Mouse (Mus musculus) adrenal gland, postnatal 4 days (tissue): ENCODE data around the gene Fam120c. TPM values are rescaled to one million over a fixed set of nuclear protein-coding genes. Genes with fewer than 3 reads are reported as not detected.

Experiments
- DNase-seq, 2 experiments: peaks; one replicate each; pipeline ENCODE4 v3.0.0; 2021 to 2022; ENCODE audit warnings: low spot score in 2 of 2, mixed read lengths in 2 of 2
- total RNA-seq, 2 experiments: library from RNA; stranded (reverse); gene quantifications; 2 replicates each; pipeline ENCODE4 v1.2.3; 2021

Fam120c gene
- total RNA-seq, 2 experiments from 2014 or later, result 12.8 to 15.3 TPM

DNA sequence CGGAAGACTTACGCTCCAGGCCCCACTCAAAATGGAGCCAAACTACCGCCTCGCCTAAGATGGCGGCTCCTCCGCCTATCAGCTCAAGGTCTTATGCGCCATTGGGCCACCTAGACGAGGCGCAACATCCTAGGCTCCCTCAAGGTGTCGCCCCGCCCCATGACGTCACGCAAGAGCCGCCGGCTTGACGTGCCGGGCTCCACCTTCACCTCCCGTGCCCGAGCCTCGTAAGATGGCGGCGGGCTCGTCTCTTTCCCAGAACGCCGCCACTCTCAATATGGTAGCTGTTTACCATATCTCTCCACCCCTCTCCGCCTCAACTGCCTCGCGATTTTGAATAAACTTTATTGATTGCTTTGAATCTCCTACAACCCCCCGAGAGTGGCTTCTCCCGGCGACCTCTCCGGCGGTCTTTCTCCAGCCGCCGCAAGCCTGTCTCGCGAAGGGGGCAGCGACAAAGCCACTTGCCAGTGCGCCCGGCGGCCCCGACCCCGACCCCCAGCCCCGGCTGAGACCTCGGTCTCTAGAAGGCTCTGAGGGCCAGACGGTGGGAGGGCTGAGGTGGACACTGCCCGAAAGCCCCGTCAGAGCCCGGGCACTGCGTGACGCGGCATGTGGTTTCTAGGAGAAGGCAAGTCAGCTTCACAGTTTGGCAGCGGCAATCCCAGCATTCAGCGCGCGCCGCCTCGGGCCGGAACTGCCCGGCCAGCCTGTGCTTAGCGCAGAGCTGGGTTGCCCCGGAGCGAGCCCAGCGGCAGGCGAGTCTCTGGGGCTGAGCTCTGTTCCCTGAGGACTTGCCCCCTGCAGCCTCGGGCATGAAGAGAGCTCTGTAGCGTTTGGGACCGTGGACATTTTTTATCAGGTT is 176.7 kb downstream of the Fam120c start, which contains the start of gene Phf8:
Phf8 (plus strand) TSS at position 215 of the 865 bp plus-strand sequence.
- DNase-seq, result peak; percentile 72 to 77

Other genes starting within 250 kb of the Fam120c start
- gene Tsr2, start 247.6 kb upstream of the Fam120c start, total RNA-seq, result 10 to 100 TPM; 34.6 to 37.8 TPM
- 1 to 10 TPM; 3.8 TPM for gene Wnk3, start 146.1 kb upstream of the Fam120c start, total RNA-seq
- 10 to 100 TPM; 26.8 to 28.0 TPM for gene Phf8, start 176.5 kb downstream of the Fam120c start, total RNA-seq